Mouse (Mus musculus): ENCODE measurements around the gene Gm45808. TPM values are rescaled to one million over a fixed set of nuclear protein-coding genes. Genes with fewer than 3 reads are reported as not detected.

The Gm45808 gene
- polyA plus RNA-seq, 1 experiment from 2014 or later, result not detected

DNA sequence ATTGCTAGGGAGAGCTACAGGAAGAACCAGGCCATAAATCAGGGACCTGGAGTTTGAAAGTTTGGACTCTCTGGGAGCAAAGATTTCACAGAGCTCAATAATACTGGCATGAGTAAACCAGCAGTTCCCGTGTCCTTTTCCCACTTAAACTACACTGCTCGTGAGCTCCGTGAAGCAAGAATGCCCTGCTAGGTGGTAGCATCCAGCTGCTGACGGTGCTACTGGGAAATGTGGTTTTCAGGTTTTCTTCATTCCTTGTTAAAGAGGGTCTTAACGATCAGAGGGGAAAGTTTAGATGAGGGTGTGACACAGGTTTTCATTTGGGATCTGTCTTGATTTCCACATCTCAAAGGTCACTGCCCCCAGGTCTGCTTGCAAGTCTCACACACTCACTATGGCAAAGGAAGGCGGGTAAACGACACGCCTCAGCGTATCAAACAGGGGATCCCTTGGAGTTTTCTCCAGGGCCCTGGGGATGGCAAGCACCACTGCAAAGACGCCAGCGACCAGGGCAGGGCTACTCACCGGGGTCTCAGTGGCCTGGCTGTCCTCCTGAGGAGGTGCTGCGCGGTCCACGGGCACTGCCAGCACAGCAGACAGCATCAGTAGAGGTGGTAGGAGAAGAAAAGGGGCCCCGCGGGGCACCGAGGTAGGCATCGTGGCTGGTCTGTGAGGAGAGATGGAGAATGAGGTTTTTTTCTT lies 22.7 kb upstream of the Gm45808 start:
- ATAC-seq (peak; percentile 14), DNase-seq (ENCODE audit: low read depth, low spot score) (no peak)
- H3K27me3 ChIP-seq, result no peaks in the 10 kb centered on the region
- POLR2A ChIA-PET, result interaction anchor here (1.4 kb wide), 1 partner anchor 16 kb away, joined by 5 read pairs; no protein-coding TSS in a partner anchor
- CTCF ChIA-PET, result interaction anchor here (0.7 to 1.1 kb wide), 2 partner anchors 32 to 38 kb away, joined by 3 read pairs; no protein-coding TSS in a partner anchor
- in situ Hi-C loops (cut with MboI; ENCODE audit: low pct_unique_long_range_greater_than_20kb), result no loop called here
- TF ChIP-seq CTCF (IDR thresholded peaks at IDR 0.05), result no peak

DNA sequence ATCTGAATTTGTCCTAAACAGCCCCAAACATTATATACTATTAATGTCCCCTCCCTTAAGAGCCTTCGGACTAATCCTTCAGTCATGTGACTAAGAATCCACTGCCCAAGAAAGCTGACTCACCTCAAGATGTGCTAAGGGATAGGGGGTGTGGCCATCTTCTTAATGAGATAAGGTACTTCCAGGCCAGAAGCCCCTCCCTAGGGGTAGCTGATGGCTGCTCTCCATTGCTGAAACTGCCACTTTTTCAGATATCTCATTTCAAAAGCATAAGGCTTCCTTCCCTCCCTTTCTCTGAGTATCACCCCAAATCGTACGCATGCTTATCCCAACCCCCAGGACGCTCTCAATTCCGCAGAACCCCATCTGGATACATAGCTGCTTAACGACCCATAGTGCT lies 21.9 kb upstream of the Gm45808 start:
- POLR2A ChIA-PET, result interaction anchor here (1.4 kb wide), 1 partner anchor 17 kb away, joined by 5 read pairs; no protein-coding TSS in a partner anchor
- no peak for TF ChIP-seq CTCF (IDR thresholded peaks at IDR 0.05)
- DNase-seq (ENCODE audit: low read depth, low spot score) (no peak), ATAC-seq (no peak)
- in situ Hi-C loops (cut with MboI; ENCODE audit: low pct_unique_long_range_greater_than_20kb), result no loop called here
- CTCF ChIA-PET, result interaction anchor here (0.7 to 1.1 kb wide), 3 partner anchors 16 to 38 kb away, joined by 3 read pairs; no protein-coding TSS in a partner anchor
- no peaks in the 10 kb centered on the region for H3K27me3 ChIP-seq

DNA sequence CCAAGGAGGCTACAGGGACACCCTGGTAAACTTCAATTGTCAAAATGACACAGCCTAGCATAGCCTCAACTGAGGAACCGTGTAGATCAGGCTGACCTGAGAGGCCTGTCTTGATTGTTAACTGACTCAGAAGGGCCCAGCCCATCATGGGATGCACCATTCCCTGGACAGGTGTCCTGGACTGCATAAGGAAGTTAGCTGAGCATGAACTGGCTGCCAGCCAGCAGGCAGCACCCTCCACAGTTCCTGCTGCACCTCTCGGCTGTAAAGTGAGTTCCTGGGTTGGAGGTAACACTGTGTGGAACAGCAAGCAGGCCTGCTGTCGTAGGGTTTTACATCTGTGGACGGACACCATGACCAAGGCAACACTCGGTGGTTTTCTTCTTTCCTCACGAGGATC lies 21.0 kb upstream of the Gm45808 start:
- ChIA-PET POLR2A (interaction anchor here (0.6 kb wide), 1 partner anchor 197 kb away, joined by 3 read pairs; the partner anchor contains the start of gene Dbp), CTCF (no interaction called here)
- ATAC-seq, result no peak
- DNase-seq (ENCODE audit: low read depth, low spot score), result no peak
- H3K27me3 ChIP-seq, result no peaks in the 10 kb centered on the region
- in situ Hi-C loops (cut with MboI; ENCODE audit: low pct_unique_long_range_greater_than_20kb), result no loop called here
- TF ChIP-seq CTCF (IDR thresholded peaks at IDR 0.05), result no peak

DNA sequence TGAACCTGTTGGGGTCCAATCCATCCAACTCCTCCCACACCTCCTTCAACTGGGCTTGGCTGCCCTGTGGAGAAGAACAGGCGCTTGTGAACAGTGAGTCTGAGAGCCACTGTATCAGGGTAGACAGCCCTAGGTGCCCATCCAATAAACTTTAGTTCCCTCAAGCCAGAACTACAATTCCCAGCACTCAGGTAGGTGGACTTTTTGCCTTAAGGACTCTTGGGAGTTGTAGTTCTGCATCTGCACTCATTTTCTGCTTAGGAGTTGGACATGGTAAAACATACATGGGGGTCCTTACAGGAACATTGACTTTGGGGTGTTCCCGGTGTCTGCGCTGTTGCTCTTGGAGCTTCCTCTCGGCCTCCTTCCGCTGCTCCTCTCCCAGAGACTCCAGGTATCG lies 11.8 kb upstream of the Gm45808 start:
- H3K27me3 ChIP-seq, result no peaks in the 10 kb centered on the region

DNA sequence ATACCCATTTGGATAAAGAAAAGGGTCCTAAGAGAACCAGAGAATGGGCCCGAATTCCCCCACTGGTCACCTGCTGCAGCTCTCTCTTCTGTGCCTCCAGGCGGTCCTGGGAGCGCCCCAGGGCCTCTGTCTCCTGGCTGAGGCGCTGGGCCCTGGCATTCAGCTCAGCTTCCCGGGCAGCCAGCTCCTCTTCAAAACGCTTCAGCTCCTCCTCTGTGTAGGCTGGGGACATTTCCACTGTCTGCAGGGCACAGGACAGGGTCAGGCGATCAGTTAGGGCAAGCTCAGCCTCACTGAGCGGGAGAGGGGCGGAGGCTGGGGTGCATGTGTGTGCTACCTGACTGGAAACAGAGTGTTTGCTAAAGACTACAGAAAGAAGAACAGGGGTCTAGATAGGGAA lies 7.9 kb upstream of the Gm45808 start:
- in situ Hi-C loops (cut with MboI; ENCODE audit: low pct_unique_long_range_greater_than_20kb), result no loop called here
- DNase-seq (ENCODE audit: low read depth, low spot score) (no peak), ATAC-seq (no peak)
- H3K27me3 ChIP-seq, result no peaks in the 10 kb centered on the region
- CTCF ChIA-PET, result interaction anchor here (1.1 to 2.1 kb wide), 3 partner anchors 17 to 24 kb away, joined by 3 to 6 read pairs (median 5); no protein-coding TSS in a partner anchor
- POLR2A ChIA-PET, result no interaction called here
- TF ChIP-seq CTCF (IDR thresholded peaks at IDR 0.05), result no peak

More for the DNA sequence above, 11.8 kb upstream of the Gm45808 start:
- ChIA-PET CTCF (no interaction called here), POLR2A (no interaction called here)
- DNase-seq (ENCODE audit: low read depth, low spot score), result no peak
- no peak for ATAC-seq
- in situ Hi-C loops (cut with MboI; ENCODE audit: low pct_unique_long_range_greater_than_20kb), result no loop called here
- no peak for TF ChIP-seq CTCF (IDR thresholded peaks at IDR 0.05)

DNA sequence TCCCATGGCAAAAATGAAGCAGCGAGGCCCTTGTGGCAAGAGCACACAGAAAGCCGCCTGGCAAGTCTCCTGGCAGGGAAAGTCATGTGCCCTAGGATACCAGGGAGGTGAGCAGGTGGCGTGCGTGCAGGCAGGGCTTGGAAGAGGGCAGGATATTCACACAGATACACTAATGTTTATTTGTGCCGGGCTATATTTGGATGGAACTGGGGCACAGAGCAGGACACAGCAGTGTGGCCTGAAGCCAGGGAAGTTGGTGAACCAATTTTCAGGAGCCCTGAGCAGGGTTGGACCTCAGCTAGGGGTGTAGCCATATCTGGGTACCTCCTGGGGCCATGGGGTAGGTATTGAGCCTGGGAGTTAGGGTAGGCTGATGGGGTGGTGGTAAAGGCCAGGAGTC lies 6.3 kb upstream of the Gm45808 start:
- CTCF ChIA-PET, result interaction anchor here (1.3 to 2.1 kb wide), 3 partner anchors 16 to 63 kb away, joined by 3 to 6 read pairs (median 4); no protein-coding TSS in a partner anchor
- in situ Hi-C loops (cut with MboI; ENCODE audit: low pct_unique_long_range_greater_than_20kb), result no loop called here
- no peaks in the 10 kb centered on the region for H3K27me3 ChIP-seq
- POLR2A ChIA-PET, result interaction anchor here (0.6 kb wide), 1 partner anchor 30 kb away, joined by 3 read pairs; no protein-coding TSS in a partner anchor
- ATAC-seq, result no peak
- TF ChIP-seq CTCF (IDR thresholded peaks at IDR 0.05), result no peak
- no peak for DNase-seq (ENCODE audit: low read depth, low spot score)

DNA sequence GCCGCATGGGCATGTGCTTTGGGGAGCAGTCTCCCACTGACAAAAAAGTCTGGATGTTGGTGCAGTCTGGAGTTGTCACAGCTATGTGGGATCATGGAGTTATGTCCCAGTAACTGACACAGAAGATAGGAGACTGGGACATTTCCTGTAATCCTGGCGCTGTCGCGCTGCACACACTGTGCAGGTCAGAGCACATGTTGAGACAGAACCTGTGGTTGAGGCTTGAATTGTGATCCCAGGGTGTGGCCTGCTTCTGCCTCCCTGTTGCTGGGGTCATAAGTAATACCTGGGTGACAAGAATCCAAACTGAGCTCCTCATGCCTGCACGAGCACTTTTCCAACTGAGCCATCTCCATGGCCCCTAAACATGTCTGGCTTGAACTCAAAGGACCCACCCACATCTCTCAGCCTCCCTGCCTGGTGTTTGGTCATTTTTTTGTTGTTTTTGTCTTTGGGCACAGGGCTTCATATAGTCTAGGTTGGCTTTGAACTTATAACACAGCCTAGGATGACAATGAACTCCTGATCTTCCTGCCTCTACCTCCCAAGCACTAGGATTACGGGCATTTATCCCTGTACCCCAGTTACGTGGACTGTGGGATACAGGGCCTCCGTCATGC lies 5.7 kb upstream of the Gm45808 start:
- TF ChIP-seq CTCF (IDR thresholded peaks at IDR 0.05), result no peak
- DNase-seq (ENCODE audit: low read depth, low spot score) (no peak), ATAC-seq (no peak)
- in situ Hi-C loops (cut with MboI; ENCODE audit: low pct_unique_long_range_greater_than_20kb), result no loop called here
- CTCF ChIA-PET, result interaction anchor here (0.9 to 1.4 kb wide), 2 partner anchors 16 kb away, joined by 3 to 4 read pairs; no protein-coding TSS in a partner anchor
- no peaks in the 10 kb centered on the region for H3K27me3 ChIP-seq
- POLR2A ChIA-PET, result no interaction called here

DNA sequence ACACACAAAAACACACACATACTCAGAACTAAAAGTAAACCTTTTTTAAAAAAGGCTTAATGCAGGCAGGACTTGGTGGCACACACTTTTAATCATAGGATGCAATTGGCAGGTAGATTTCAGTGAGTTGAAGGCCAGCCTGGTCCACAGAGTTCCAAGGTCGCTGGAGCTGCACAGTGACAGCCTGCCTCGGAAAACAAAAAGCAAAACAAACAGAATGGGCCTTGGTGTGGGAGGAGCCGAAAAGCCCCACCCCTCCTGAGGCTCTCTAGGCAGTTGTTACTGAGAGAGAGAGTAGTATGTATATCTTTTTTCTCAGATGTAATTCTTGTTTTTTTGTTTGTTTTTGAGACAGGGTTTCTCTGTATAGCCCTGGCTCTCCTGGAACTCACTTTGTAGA lies 4.7 kb upstream of the Gm45808 start:
- DNase-seq (ENCODE audit: low read depth, low spot score), result no peak
- no peak for ATAC-seq
- no peaks in the 10 kb centered on the region for H3K27me3 ChIP-seq
- no peak for TF ChIP-seq CTCF (IDR thresholded peaks at IDR 0.05)
- in situ Hi-C loops (cut with MboI; ENCODE audit: low pct_unique_long_range_greater_than_20kb), result no loop called here
- CTCF ChIA-PET, result interaction anchor here (0.8 to 1.3 kb wide), 2 partner anchors 10 to 70 kb away, joined by 3 read pairs; partner anchors contain the start of gene Tulp2
- POLR2A ChIA-PET, result interaction anchor here (0.6 kb wide), 1 partner anchor 55 kb away, joined by 7 read pairs; no protein-coding TSS in a partner anchor

DNA sequence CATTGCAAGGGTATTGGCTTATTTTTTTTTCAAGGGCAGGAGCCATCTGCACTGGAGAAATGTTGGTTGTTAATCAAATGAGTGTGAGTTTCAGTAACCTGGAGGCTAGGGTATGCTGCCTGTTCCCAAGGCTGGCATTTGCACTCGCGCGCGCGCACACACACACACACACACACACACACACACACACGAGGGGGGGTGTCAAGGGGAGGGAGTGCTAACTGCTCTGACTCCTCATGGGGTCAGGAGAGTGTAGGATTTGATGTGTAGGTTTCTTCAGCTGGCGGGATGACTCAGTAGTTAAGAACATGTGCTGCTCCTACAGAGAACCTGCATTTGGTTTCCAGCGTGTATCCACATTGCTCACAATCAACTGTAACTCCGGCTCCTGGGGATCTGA lies 4.2 kb upstream of the Gm45808 start:
- DNase-seq (ENCODE audit: low read depth, low spot score) (no peak), ATAC-seq (no peak)
- in situ Hi-C loops (cut with MboI; ENCODE audit: low pct_unique_long_range_greater_than_20kb), result no loop called here
- POLR2A ChIA-PET, result no interaction called here
- CTCF ChIA-PET, result interaction anchor here (0.8 to 1.3 kb wide), 2 partner anchors 10 to 70 kb away, joined by 3 read pairs; partner anchors contain the start of gene Tulp2
- H3K27me3 ChIP-seq, result no peaks in the 10 kb centered on the region
- TF ChIP-seq CTCF (IDR thresholded peaks at IDR 0.05), result no peak

DNA sequence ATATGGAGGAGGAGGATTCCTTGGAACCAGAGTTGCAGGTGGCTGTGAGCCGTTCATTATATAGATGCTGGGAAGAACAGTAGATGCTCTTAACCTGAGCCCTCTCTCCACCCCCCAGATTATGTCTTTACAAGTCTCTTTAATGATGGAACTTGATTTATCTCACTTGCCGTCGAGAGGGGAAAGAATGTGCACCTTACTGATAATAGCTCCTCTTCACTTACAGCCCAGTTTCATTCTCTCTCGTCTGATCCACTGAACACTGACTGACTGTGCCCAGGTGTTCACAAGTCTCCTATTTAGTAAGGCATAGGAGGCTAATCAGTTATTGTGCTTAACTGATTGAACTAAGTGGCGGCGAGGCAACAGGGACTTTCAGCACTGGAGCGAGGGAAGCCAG lies 3.0 kb upstream of the Gm45808 start:
- ChIA-PET CTCF (no interaction called here), POLR2A (no interaction called here)
- no peak for TF ChIP-seq CTCF (IDR thresholded peaks at IDR 0.05)
- H3K27me3 ChIP-seq, result no peaks in the 10 kb centered on the region
- DNase-seq (ENCODE audit: low read depth, low spot score), result no peak
- no peak for ATAC-seq
- in situ Hi-C loops (cut with MboI; ENCODE audit: low pct_unique_long_range_greater_than_20kb), result no loop called here
